Mouse (Mus musculus): ENCODE data around the gene Mecom. TPM values are rescaled to one million over a fixed set of nuclear protein-coding genes. Genes with fewer than 3 reads are reported as not detected.
A peak's percentile ranks its signal among the peaks of the same experiment; 100 is the strongest.

The Mecom gene
- polyA plus RNA-seq, 1 experiment from 2014 or later = 77.5 TPM

DNA sequence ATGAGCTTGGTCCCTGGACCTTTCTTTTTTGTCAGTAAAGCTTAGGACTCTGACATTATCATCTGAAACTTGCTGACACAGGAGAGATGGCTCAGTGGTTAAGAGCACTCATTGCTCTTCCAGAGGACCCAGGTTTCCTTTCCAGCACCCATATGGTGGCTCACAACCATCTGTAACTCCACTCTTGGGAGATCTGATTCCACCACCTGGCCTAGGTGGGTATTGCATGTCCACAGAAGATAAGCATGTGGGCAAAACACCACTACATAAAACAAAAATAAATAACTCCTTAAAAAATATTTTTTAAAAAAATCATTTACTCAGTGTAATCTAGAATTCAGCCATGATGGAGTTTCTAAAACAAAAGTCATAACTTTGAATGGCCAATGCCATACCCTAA, 338.7 kb downstream of the Mecom start:
- DNase-seq = no peak
- H3K27me3 ChIP-seq (ENCODE audit: insufficient read depth, low read length) = no peaks in the 10 kb centered on the region

GRCm38 (mm10) chr3:30207886-30208285, 339.9 kb downstream of the Mecom start:
- no peak for ATAC-seq (ENCODE audit: insufficient read depth)
- WGBS = 30% methylated on average over 8 of the region's 8 CpGs
- H3K36me3 ChIP-seq (ENCODE audit: insufficient read depth) = no peaks in the 10 kb centered on the region
- no peaks in the 10 kb centered on the region for H3K9me3 ChIP-seq (ENCODE audit: low read depth, low read length)
- peaks cover 12% of the 10 kb centered on the region for H3K4me1 ChIP-seq (ENCODE audit: insufficient read depth)
- peak; percentile 23 for DNase-seq
- peak overlapping the region; percentile 32; the same call in 1 of the 2 replicates for H3K27ac ChIP-seq (ENCODE audit: low read depth)
- H3K27me3 ChIP-seq (ENCODE audit: insufficient read depth, low read length) = no peaks in the 10 kb centered on the region
- H3K4me2 ChIP-seq = peak overlapping the region; percentile 18; the same call in 1 of the 2 replicates
- no peak overlapping the region for H3K4me3 ChIP-seq (ENCODE audit: low read depth, low read length)
- no peak for TF ChIP-seq CTCF (IDR thresholded peaks at IDR 0.05; ENCODE audit: low read depth)
- H3K9ac ChIP-seq = no peak overlapping the region

More for the DNA sequence above, 338.7 kb downstream of the Mecom start:
- peaks cover 23% of the 10 kb centered on the region for H3K4me1 ChIP-seq (ENCODE audit: insufficient read depth)
- no peak overlapping the region for H3K9ac ChIP-seq
- no peak for ATAC-seq (ENCODE audit: insufficient read depth)
- H3K9me3 ChIP-seq (ENCODE audit: low read depth, low read length) = no peaks in the 10 kb centered on the region
- H3K36me3 ChIP-seq (ENCODE audit: insufficient read depth) = no peaks in the 10 kb centered on the region
- H3K4me3 ChIP-seq (ENCODE audit: low read depth, low read length) = no peak overlapping the region
- H3K4me2 ChIP-seq = no peak overlapping the region
- H3K27ac ChIP-seq (ENCODE audit: low read depth) = no peak overlapping the region
- TF ChIP-seq CTCF (IDR thresholded peaks at IDR 0.05; ENCODE audit: low read depth) = peak; percentile 30

GRCm38 (mm10) chr3:30207431-30207830, 340.4 kb downstream of the Mecom start:
- Histone ChIP-seq H3K4me2 (0 out of 2 replicates have a peak overlapping the region, but pooled peaks have one; percentile 11), H3K4me1 (ENCODE audit: insufficient read depth) (peaks cover 8% of the 10 kb centered on the region)
- peak; percentile 63 for DNase-seq

GRCm38 (mm10) chr3:30206123-30206522, 341.7 kb downstream of the Mecom start:
- H3K4me3 ChIP-seq (ENCODE audit: low read depth, low read length) = no peak overlapping the region
- no peak for DNase-seq
- no peaks in the 10 kb centered on the region for H3K9me3 ChIP-seq (ENCODE audit: low read depth, low read length)
- no peak overlapping the region for H3K27ac ChIP-seq (ENCODE audit: low read depth)
- peaks cover 8% of the 10 kb centered on the region for H3K4me1 ChIP-seq (ENCODE audit: insufficient read depth)
- no peak for TF ChIP-seq CTCF (IDR thresholded peaks at IDR 0.05; ENCODE audit: low read depth)
- H3K9ac ChIP-seq = no peak overlapping the region
- H3K4me2 ChIP-seq = no peak overlapping the region
- no peak for ATAC-seq (ENCODE audit: insufficient read depth)
- H3K36me3 ChIP-seq (ENCODE audit: insufficient read depth) = no peaks in the 10 kb centered on the region
- WGBS = 68% methylated on average over 8 of the region's 8 CpGs
- H3K27me3 ChIP-seq (ENCODE audit: insufficient read depth, low read length) = no peaks in the 10 kb centered on the region

More at GRCm38 (mm10) chr3:30207431-30207830, 340.4 kb downstream of the Mecom start:
- Histone ChIP-seq H3K36me3 (ENCODE audit: insufficient read depth) (no peaks in the 10 kb centered on the region), H3K9ac (no peak overlapping the region), H3K9me3 (ENCODE audit: low read depth, low read length) (no peaks in the 10 kb centered on the region), H3K27me3 (ENCODE audit: insufficient read depth, low read length) (no peaks in the 10 kb centered on the region), H3K27ac (ENCODE audit: low read depth) (peak overlapping the region; percentile 32), H3K4me3 (ENCODE audit: low read depth, low read length) (no peak overlapping the region)
- TF ChIP-seq CTCF (IDR thresholded peaks at IDR 0.05; ENCODE audit: low read depth) = peak; percentile 23; the same call in 1 of the 2 replicates
- 17% methylated on average over 5 of the region's 5 CpGs for WGBS
- ATAC-seq (ENCODE audit: insufficient read depth) = peak; percentile 68

- peaks cover 8% of the 10 kb centered on the region for H3K4me1 ChIP-seq (ENCODE audit: insufficient read depth)
- DNase-seq = no peak
- H3K4me3 ChIP-seq (ENCODE audit: low read depth, low read length) = no peak overlapping the region
- no peak for TF ChIP-seq CTCF (IDR thresholded peaks at IDR 0.05; ENCODE audit: low read depth)
- H3K27me3 ChIP-seq (ENCODE audit: insufficient read depth, low read length) = no peaks in the 10 kb centered on the region
- H3K9ac ChIP-seq = no peak overlapping the region
- no peaks in the 10 kb centered on the region for H3K9me3 ChIP-seq (ENCODE audit: low read depth, low read length)
- no peak overlapping the region for H3K27ac ChIP-seq (ENCODE audit: low read depth)
- ATAC-seq (ENCODE audit: insufficient read depth) = no peak
- no peaks in the 10 kb centered on the region for H3K36me3 ChIP-seq (ENCODE audit: insufficient read depth)
- WGBS = 39% methylated on average over 2 of the region's 2 CpGs
- no peak overlapping the region for H3K4me2 ChIP-seq
Observed at GRCm38 (mm10) chr3:30203764-30204163, 344.0 kb downstream of the Mecom start.

DNA sequence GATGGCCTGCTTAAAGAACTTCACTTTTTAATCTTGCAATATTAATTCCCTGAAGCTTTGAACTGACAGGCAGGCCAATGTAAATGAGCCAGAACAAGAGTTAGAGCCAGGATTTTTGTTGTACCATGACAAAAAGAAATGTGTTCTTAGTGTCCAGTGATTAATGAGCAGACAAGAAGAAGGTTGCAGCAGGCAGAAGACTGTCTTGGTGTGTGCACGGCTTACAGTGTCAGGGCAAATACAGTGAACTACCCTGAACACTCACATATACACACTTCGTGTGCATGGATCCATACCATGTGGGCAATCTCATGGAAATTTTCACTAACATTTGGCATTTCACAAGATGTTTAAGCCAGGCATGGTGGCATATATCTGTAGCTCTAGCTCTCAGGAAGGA, 349.0 kb downstream of the Mecom start:
- Histone ChIP-seq H3K9ac (no peak overlapping the region), H3K9me3 (ENCODE audit: low read depth, low read length) (no peaks in the 10 kb centered on the region), H3K27ac (ENCODE audit: low read depth) (no peak overlapping the region), H3K36me3 (ENCODE audit: insufficient read depth) (no peaks in the 10 kb centered on the region), H3K4me1 (ENCODE audit: insufficient read depth) (no peaks in the 10 kb centered on the region), H3K4me2 (no peak overlapping the region), H3K4me3 (ENCODE audit: low read depth, low read length) (no peak overlapping the region), H3K27me3 (ENCODE audit: insufficient read depth, low read length) (no peaks in the 10 kb centered on the region)
- DNase-seq (peak; percentile 66), ATAC-seq (ENCODE audit: insufficient read depth) (peak; percentile 75; the same call in 1 of the 2 replicates)
- no peak for TF ChIP-seq CTCF (IDR thresholded peaks at IDR 0.05; ENCODE audit: low read depth)
- 39% methylated on average over 2 of the region's 2 CpGs for WGBS

DNA sequence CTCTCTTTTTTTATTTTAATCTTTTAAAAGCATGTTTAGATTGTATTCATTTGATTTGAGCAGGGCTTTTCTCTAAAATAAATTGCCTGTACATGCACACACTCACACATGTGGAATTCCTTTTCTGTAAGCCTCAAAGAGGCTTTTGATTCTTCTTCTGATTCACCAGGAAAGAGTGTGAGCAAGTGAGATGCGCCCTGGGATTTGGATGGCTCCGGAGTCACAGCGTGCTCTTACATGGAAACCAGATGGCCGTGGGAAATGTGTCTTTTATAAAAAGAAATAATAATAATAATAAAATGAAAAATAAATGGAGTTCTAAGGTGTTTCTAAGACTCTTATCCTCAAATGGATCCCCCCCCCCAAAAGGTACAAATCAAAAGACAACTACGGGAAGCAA, 349.6 kb downstream of the Mecom start:
- Histone ChIP-seq H3K4me3 (ENCODE audit: low read depth, low read length) (no peak overlapping the region), H3K36me3 (ENCODE audit: insufficient read depth) (no peaks in the 10 kb centered on the region), H3K4me2 (no peak overlapping the region), H3K4me1 (ENCODE audit: insufficient read depth) (peaks cover 3% of the 10 kb centered on the region), H3K9ac (no peak overlapping the region), H3K9me3 (ENCODE audit: low read depth, low read length) (no peaks in the 10 kb centered on the region), H3K27me3 (ENCODE audit: insufficient read depth, low read length) (no peaks in the 10 kb centered on the region), H3K27ac (ENCODE audit: low read depth) (peak overlapping the region; percentile 61; the same call in 1 of the 2 replicates)
- no peak for TF ChIP-seq CTCF (IDR thresholded peaks at IDR 0.05; ENCODE audit: low read depth)
- no peak for DNase-seq
- WGBS = 57% methylated on average over 5 of the region's 5 CpGs
- peak; percentile 41; the same call in 1 of the 2 replicates for ATAC-seq (ENCODE audit: insufficient read depth)
